Mouse (Mus musculus): ENCODE results near the gene 4931414P19Rik. TPM values are rescaled to one million over a fixed set of nuclear protein-coding genes. Genes with fewer than 3 reads are reported as not detected.
"Not testable (repeated sequence)": the region's sequence is repeated elsewhere in the genome, so short reads cannot be mapped to it uniquely, and the experiment has no call there.

Gene 4931414P19Rik
- polyA plus RNA-seq, 1 experiment from 2014 or later, result 6.1 TPM

DNA sequence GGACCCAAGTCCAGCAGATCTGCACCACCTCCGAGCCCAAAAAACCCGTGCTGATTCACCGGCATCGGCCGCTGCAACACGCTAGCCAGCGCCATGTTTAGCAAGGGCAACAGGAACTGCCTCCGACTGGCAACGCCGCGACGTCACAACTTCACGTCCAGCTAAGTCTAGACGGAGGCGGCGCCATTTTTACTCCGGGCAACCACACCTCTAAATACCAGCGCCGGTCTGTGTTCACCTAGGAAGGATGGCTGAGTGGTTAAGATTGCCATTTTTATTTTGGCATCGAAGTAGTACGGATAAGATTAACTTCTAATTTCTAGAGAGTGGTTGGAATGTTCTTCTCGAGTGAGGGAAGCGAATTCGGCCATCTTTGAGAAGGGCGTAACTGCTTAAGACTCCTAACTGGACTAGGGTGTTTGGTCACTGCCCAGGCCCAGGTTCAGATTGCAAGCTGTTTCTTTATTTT lies 12.1 kb upstream of the 4931414P19Rik start, which contains the start of gene Psmb5:
Psmb5 (minus strand) TSS at position 126 of the 469 bp plus-strand sequence.
- Histone ChIP-seq H3K4me2 (ENCODE audit: low read length) (peak within 1 kb of the TSS; percentile 71), H3K9me3 (ENCODE audit: control insufficient read depth, low read length) (no peaks in the 10 kb centered on the region), H3K4me1 (ENCODE audit: control insufficient read depth, insufficient read depth, low read length) (peaks cover 12% of the 10 kb centered on the region; the same call in 1 of the 2 replicates), H3K4me3 (replicated peaks; ENCODE audit: low read depth, low read length) (peak within 1 kb of the TSS; percentile 81), H3K27ac (replicated peaks; ENCODE audit: low read depth, low read length) (peak within 1 kb of the TSS; percentile 79), H3K9ac (replicated peaks; ENCODE audit: low read length) (peak within 1 kb of the TSS; percentile 86), H3K27me3 (ENCODE audit: control insufficient read depth, insufficient read depth, low read length) (no peaks in the 10 kb centered on the region), H3K36me3 (ENCODE audit: control insufficient read depth, insufficient read depth, low read length) (peaks cover 18% of the 10 kb centered on the region)
- DNase-seq, result peak; percentile 95
- 0% methylated on average over 25 of the region's 25 CpGs for WGBS
- peak; percentile 91 for ATAC-seq (ENCODE audit: low FRiP score, low TSS enrichment)

DNA sequence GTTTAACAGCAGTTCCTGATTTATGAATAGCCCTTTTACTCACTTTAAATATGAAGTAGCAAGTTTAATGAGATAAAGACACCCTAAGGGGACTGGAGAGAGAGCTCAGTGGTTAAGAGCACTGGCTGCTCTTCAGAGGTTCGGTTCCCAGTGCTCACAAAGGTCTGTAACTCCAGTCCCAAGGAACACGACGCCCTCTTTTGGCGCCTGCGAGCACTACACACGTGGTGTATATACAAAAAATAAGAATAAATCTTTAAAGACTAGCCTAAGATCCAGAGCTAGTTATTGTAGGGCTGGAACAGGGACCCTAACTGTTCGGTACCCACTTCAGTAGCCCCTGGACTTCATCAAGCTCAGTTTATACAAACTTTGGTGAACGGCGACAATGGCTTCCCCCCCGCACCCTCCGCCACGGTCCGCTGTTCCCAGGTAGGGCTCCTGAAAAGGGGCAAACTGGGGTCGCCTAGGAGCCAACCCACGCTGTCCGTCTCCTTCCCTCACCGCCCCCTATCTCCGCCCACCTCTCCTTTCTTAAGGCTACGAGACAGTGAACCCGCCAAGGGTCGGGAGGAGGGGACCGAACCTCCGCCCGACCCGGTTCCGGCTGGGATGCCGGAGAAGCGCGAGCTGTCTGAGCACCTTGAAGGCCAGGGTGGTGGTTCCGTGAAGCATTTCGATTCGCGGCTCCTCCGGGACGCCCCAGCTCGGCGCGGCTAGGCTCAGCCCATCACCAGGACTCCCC lies 11.5 kb upstream of the 4931414P19Rik start:
- ATAC-seq (ENCODE audit: low FRiP score, low TSS enrichment), result peak; percentile 49
- Histone ChIP-seq H3K4me1 (ENCODE audit: control insufficient read depth, insufficient read depth, low read length) (peaks cover 12% of the 10 kb centered on the region; the same call in 1 of the 2 replicates), H3K4me3 (replicated peaks; ENCODE audit: low read depth, low read length) (peak overlapping the region; percentile 81), H3K4me2 (ENCODE audit: low read length) (peak overlapping the region; percentile 71), H3K27me3 (ENCODE audit: control insufficient read depth, insufficient read depth, low read length) (no peaks in the 10 kb centered on the region), H3K9ac (replicated peaks; ENCODE audit: low read length) (peak overlapping the region; percentile 86), H3K27ac (replicated peaks; ENCODE audit: low read depth, low read length) (peak overlapping the region; percentile 79), H3K9me3 (ENCODE audit: control insufficient read depth, low read length) (no peaks in the 10 kb centered on the region), H3K36me3 (ENCODE audit: control insufficient read depth, insufficient read depth, low read length) (peaks cover 24% of the 10 kb centered on the region)
- peak; percentile 46 for DNase-seq
- 2% methylated on average over 36 of the region's 38 CpGs for WGBS

DNA sequence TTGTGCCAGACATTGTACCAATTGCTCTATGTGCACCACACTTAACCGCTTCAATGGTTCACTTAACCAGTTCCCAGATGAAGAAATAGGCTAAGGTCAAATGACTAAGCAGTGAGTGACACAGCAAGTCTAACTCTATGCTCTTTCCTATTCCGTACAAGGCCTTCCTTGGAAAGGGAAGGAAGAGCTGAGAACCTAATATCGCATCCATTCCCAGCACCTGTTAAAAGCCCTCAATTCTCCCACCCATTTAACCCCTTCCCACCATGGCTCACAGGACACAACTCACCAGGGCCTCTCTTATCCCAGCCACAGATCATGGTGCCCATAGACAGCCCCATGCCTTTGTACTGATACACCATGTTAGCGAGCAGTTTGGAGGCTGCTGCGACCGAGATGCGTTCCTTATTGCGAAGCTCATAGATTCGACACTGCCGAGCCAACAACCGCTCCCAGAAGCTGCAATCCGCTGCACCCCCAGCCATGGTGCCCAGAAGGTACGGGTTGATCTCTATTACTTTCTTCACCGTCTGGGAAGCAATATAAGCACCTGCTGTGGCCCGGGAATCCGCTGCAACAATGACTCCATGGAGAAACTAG lies 10.5 kb upstream of the 4931414P19Rik start:
- no peak overlapping the region for H3K4me3 ChIP-seq (replicated peaks; ENCODE audit: low read depth, low read length)
- H3K4me2 ChIP-seq (ENCODE audit: low read length), result peak overlapping the region; percentile 71
- H3K27ac ChIP-seq (replicated peaks; ENCODE audit: low read depth, low read length), result no peak overlapping the region
- WGBS, result 94% methylated on average over 16 of the region's 16 CpGs
- no peak for ATAC-seq (ENCODE audit: low FRiP score, low TSS enrichment)
- H3K36me3 ChIP-seq (ENCODE audit: control insufficient read depth, insufficient read depth, low read length), result peaks cover 31% of the 10 kb centered on the region
- no peaks in the 10 kb centered on the region for H3K9me3 ChIP-seq (ENCODE audit: control insufficient read depth, low read length)
- H3K9ac ChIP-seq (replicated peaks; ENCODE audit: low read length), result no peak overlapping the region
- peaks cover 12% of the 10 kb centered on the region; the same call in 1 of the 2 replicates for H3K4me1 ChIP-seq (ENCODE audit: control insufficient read depth, insufficient read depth, low read length)
- no peak for DNase-seq
- H3K27me3 ChIP-seq (ENCODE audit: control insufficient read depth, insufficient read depth, low read length), result no peaks in the 10 kb centered on the region

DNA sequence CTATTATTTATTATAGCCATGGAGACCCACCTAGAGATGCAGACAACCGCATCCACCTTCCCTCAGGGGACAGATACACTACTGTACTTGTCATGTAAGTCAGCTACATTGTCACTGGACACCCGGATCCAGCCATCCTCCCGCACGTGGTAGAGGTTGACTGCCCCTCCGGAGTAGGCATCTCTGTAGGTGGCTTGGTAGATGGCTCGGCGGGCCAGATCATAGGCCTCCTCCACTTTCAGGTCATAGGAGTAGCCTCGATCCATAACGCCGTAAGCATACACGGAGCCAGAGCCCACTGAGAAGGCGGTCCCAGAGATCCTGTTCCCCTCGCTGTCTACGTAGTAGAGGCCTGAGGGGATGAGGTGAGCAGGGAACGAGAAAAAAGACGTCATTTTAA lies 8.3 kb upstream of the 4931414P19Rik start:
- H3K27me3 ChIP-seq (ENCODE audit: control insufficient read depth, insufficient read depth, low read length); H3K27ac ChIP-seq (replicated peaks; ENCODE audit: low read depth, low read length); DNase-seq; ATAC-seq (ENCODE audit: low FRiP score, low TSS enrichment); H3K4me3 ChIP-seq (replicated peaks; ENCODE audit: low read depth, low read length); H3K4me2 ChIP-seq (ENCODE audit: low read length); H3K9ac ChIP-seq (replicated peaks; ENCODE audit: low read length); H3K9me3 ChIP-seq (ENCODE audit: control insufficient read depth, low read length): not testable (repeated sequence)
- Histone ChIP-seq H3K4me1 (ENCODE audit: control insufficient read depth, insufficient read depth, low read length) (peaks cover 12% of the 10 kb centered on the region; the same call in 1 of the 2 replicates), H3K36me3 (ENCODE audit: control insufficient read depth, insufficient read depth, low read length) (peaks cover 31% of the 10 kb centered on the region)
- 93% methylated on average over 15 of the region's 16 CpGs for WGBS

DNA sequence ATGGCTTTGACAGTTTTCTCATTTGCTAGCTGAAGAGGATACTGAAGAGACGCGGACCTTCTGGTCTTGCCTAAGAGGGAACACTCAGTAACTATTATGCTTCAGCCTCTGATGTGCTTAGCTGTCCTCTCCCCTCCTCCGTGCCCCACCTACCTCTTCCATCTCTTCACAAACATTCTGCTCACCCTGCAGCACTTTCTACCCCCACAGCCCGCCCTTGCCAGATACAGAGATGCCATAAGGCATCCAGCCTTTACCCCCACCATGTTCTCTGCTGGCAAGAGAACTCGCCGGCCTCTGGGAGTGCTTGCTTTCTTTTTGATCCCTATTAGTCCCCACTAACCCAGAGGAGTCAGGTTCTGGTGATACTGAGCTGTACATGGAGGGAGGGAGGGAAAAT lies 4.9 kb upstream of the 4931414P19Rik start:
- no peak for ATAC-seq (ENCODE audit: low FRiP score, low TSS enrichment)
- no peaks in the 10 kb centered on the region for H3K9me3 ChIP-seq (ENCODE audit: control insufficient read depth, low read length)
- no peak overlapping the region for H3K4me2 ChIP-seq (ENCODE audit: low read length)
- H3K36me3 ChIP-seq (ENCODE audit: control insufficient read depth, insufficient read depth, low read length), result peaks cover 30% of the 10 kb centered on the region
- H3K27me3 ChIP-seq (ENCODE audit: control insufficient read depth, insufficient read depth, low read length), result no peaks in the 10 kb centered on the region
- 77% methylated on average over 6 of the region's 6 CpGs for WGBS
- H3K4me3 ChIP-seq (replicated peaks; ENCODE audit: low read depth, low read length), result no peak overlapping the region
- no peak for DNase-seq
- H3K4me1 ChIP-seq (ENCODE audit: control insufficient read depth, insufficient read depth, low read length), result no peaks in the 10 kb centered on the region; the same call in 1 of the 2 replicates
- no peak overlapping the region for H3K9ac ChIP-seq (replicated peaks; ENCODE audit: low read length)
- no peak overlapping the region for H3K27ac ChIP-seq (replicated peaks; ENCODE audit: low read depth, low read length)

DNA sequence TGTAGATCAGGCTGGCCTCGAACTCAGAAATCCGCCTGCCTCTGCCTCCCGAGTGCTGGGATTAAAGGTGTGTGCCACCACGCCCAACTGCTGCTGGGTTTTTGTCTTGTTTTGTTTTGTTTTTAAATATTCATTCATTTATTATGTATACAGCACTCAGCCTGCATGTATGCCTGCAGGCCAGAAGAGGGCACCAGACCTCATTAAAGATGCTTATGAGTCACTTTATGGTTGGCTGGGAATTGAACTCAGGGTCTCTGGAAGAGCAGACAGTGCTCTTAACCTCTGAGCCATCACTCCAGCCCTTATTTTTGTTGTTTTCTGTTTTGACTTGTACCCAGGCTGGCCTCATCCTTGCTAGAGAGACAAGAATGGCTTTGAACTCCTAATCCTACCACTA lies 4.2 kb upstream of the 4931414P19Rik start:
- H3K9me3 ChIP-seq (ENCODE audit: control insufficient read depth, low read length), result no peaks in the 10 kb centered on the region
- ATAC-seq (ENCODE audit: low FRiP score, low TSS enrichment) (no peak), DNase-seq (peak; percentile 60)
- H3K27ac ChIP-seq (replicated peaks; ENCODE audit: low read depth, low read length), result no peak overlapping the region
- H3K36me3 ChIP-seq (ENCODE audit: control insufficient read depth, insufficient read depth, low read length), result peaks cover 23% of the 10 kb centered on the region
- WGBS, result 75% methylated on average over 4 of the region's 4 CpGs
- peaks cover under 1% of the 10 kb centered on the region; the same call in 1 of the 2 replicates for H3K4me1 ChIP-seq (ENCODE audit: control insufficient read depth, insufficient read depth, low read length)
- no peak overlapping the region for H3K4me3 ChIP-seq (replicated peaks; ENCODE audit: low read depth, low read length)
- H3K27me3 ChIP-seq (ENCODE audit: control insufficient read depth, insufficient read depth, low read length), result no peaks in the 10 kb centered on the region
- H3K9ac ChIP-seq (replicated peaks; ENCODE audit: low read length), result no peak overlapping the region
- H3K4me2 ChIP-seq (ENCODE audit: low read length), result no peak overlapping the region

DNA sequence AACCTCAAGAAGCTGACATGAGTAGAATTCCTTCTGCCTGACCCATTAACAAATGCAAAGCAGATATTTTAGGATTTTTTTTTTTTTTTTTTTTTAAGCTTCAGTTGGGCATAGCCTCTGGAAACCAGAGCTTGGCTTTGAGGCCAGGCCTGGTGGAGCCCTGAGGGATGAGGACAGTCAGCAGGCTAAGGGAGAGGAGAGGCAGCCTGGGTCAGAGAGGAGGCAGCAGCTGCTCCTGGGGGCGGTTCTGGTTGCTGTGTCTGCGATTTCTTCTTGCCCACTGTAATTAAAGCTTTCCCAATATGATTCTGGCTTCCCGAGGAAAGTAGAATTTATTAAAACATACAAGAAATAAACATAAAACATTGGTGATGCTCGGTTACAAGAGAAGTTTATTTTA lies 3.5 kb upstream of the 4931414P19Rik start:
- ATAC-seq (ENCODE audit: low FRiP score, low TSS enrichment), result no peak
- H3K4me2 ChIP-seq (ENCODE audit: low read length), result no peak overlapping the region
- H3K4me1 ChIP-seq (ENCODE audit: control insufficient read depth, insufficient read depth, low read length), result peaks cover 7% of the 10 kb centered on the region; the same call in 1 of the 2 replicates
- no peaks in the 10 kb centered on the region for H3K27me3 ChIP-seq (ENCODE audit: control insufficient read depth, insufficient read depth, low read length)
- no peaks in the 10 kb centered on the region for H3K9me3 ChIP-seq (ENCODE audit: control insufficient read depth, low read length)
- no peak overlapping the region for H3K27ac ChIP-seq (replicated peaks; ENCODE audit: low read depth, low read length)
- H3K9ac ChIP-seq (replicated peaks; ENCODE audit: low read length), result no peak overlapping the region
- WGBS, result 77% methylated on average over 4 of the region's 4 CpGs
- H3K36me3 ChIP-seq (ENCODE audit: control insufficient read depth, insufficient read depth, low read length), result peaks cover 19% of the 10 kb centered on the region
- H3K4me3 ChIP-seq (replicated peaks; ENCODE audit: low read depth, low read length), result no peak overlapping the region
- no peak for DNase-seq

DNA sequence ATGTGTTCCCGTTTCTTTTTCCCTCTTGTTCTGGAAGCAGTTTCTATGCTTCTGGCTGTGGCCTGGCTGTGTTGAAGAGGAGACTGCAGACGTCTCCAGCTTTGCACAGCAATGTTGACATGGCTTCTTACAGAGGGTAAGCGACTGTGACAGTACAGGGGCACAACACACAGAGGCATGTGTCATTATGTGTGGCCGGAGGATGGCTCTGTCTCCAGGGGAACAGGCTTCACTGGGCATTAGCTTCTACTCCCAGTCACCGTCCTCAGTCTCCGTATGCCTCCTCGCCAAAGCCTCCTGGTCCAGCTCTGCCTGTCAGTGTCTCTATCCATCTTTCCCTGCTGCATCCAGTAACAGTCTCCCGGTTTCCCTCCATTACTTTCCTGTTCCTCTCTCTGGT lies 1.4 kb upstream of the 4931414P19Rik start:
- peaks cover 14% of the 10 kb centered on the region; the same call in 1 of the 2 replicates for H3K4me1 ChIP-seq (ENCODE audit: control insufficient read depth, insufficient read depth, low read length)
- no peak for DNase-seq
- H3K4me2 ChIP-seq (ENCODE audit: low read length), result no peak overlapping the region
- H3K27me3 ChIP-seq (ENCODE audit: control insufficient read depth, insufficient read depth, low read length), result no peaks in the 10 kb centered on the region
- H3K36me3 ChIP-seq (ENCODE audit: control insufficient read depth, insufficient read depth, low read length), result peaks cover 7% of the 10 kb centered on the region
- H3K4me3 ChIP-seq (replicated peaks; ENCODE audit: low read depth, low read length), result no peak overlapping the region
- H3K9me3 ChIP-seq (ENCODE audit: control insufficient read depth, low read length), result no peaks in the 10 kb centered on the region
- 33% methylated on average over 8 of the region's 8 CpGs for WGBS
- ATAC-seq (ENCODE audit: low FRiP score, low TSS enrichment), result no peak
- no peak overlapping the region for H3K27ac ChIP-seq (replicated peaks; ENCODE audit: low read depth, low read length)
- no peak overlapping the region for H3K9ac ChIP-seq (replicated peaks; ENCODE audit: low read length)
